Mouse (Mus musculus): ENCODE data around the gene Bst2. TPM values are rescaled to one million over a fixed set of nuclear protein-coding genes. Genes with fewer than 3 reads are reported as not detected.
A peak's percentile ranks its signal among the peaks of the same experiment; 100 is the strongest.

Gene Bst2
- polyA plus RNA-seq, 1 experiment from 2014 or later = 12.3 TPM

- Histone ChIP-seq H3K4me1 (ENCODE audit: control insufficient read depth, insufficient read depth, low read depth, low read length) (peaks cover 6% of the 10 kb centered on the region), H3K4me3 (ENCODE audit: low read length) (no peak overlapping the region), H3K36me3 (ENCODE audit: control insufficient read depth, insufficient read depth, low read length) (peaks cover 5% of the 10 kb centered on the region), H3K27me3 (replicated peaks; ENCODE audit: control insufficient read depth, insufficient read depth, low read length) (no peaks in the 10 kb centered on the region), H3K4me2 (ENCODE audit: low read length) (no peak overlapping the region), H3K9ac (ENCODE audit: low read depth, low read length) (no peak overlapping the region), H3K9me3 (ENCODE audit: control insufficient read depth, low read length) (no peaks in the 10 kb centered on the region), H3K27ac (ENCODE audit: low read depth, low read length) (no peak overlapping the region)
- 34% methylated on average over 12 of the region's 15 CpGs for WGBS
- no peak for ATAC-seq
These were observed 39.3 kb downstream of the Bst2 start for GRCm38 (mm10) chr8:71497881-71498501.

GRCm38 (mm10) chr8:71497077-71497645, 40.1 kb downstream of the Bst2 start:
- WGBS = 100% methylated on average over 1 of the region's 1 CpGs
- Histone ChIP-seq H3K4me1 (ENCODE audit: control insufficient read depth, insufficient read depth, low read depth, low read length) (peaks cover 6% of the 10 kb centered on the region), H3K4me2 (ENCODE audit: low read length) (no peak overlapping the region), H3K9me3 (ENCODE audit: control insufficient read depth, low read length) (no peaks in the 10 kb centered on the region), H3K9ac (ENCODE audit: low read depth, low read length) (no peak overlapping the region), H3K4me3 (ENCODE audit: low read length) (no peak overlapping the region), H3K27me3 (replicated peaks; ENCODE audit: control insufficient read depth, insufficient read depth, low read length) (no peaks in the 10 kb centered on the region), H3K36me3 (ENCODE audit: control insufficient read depth, insufficient read depth, low read length) (peaks cover 13% of the 10 kb centered on the region), H3K27ac (ENCODE audit: low read depth, low read length) (0 out of 2 replicates have a peak overlapping the region, but pooled peaks have one; percentile 17)
- ATAC-seq = no peak

DNA sequence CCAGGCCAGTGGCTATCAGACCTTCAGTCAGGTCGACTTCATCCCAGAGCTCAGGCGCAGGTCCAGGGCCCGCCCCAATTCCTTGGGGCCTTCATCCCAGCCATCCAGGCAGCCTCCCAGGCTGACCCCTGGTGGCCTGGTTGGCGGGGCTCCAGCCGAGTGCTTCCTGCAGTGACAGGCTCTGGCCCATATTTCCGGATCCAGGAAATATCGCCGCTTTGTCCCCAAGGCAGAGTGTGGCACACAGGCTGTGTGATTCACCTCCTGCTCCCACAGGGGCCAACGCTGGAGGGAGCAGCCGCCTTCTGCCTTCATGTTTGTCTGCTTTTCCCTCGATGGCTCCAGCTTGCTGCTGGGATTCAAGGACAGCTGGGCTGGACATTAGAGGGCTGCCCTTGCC, 40.8 kb downstream of the Bst2 start:
- Histone ChIP-seq H3K9ac (ENCODE audit: low read depth, low read length) (no peak overlapping the region), H3K9me3 (ENCODE audit: control insufficient read depth, low read length) (no peaks in the 10 kb centered on the region), H3K4me2 (ENCODE audit: low read length) (no peak overlapping the region), H3K36me3 (ENCODE audit: control insufficient read depth, insufficient read depth, low read length) (peaks cover 17% of the 10 kb centered on the region), H3K27me3 (replicated peaks; ENCODE audit: control insufficient read depth, insufficient read depth, low read length) (no peaks in the 10 kb centered on the region), H3K4me1 (ENCODE audit: control insufficient read depth, insufficient read depth, low read depth, low read length) (peaks cover 6% of the 10 kb centered on the region), H3K4me3 (ENCODE audit: low read length) (no peak overlapping the region), H3K27ac (ENCODE audit: low read depth, low read length) (no peak overlapping the region)
- 40% methylated on average over 11 of the region's 11 CpGs for whole genome bisulfite sequencing
- ATAC-seq = no peak

GRCm38 (mm10) chr8:71495811-71496210, 41.4 kb downstream of the Bst2 start:
- H3K27me3 ChIP-seq (replicated peaks; ENCODE audit: control insufficient read depth, insufficient read depth, low read length) = no peaks in the 10 kb centered on the region
- H3K4me3 ChIP-seq (ENCODE audit: low read length) = no peak overlapping the region
- 84% methylated on average over 5 of the region's 5 CpGs for WGBS
- no peaks in the 10 kb centered on the region for H3K9me3 ChIP-seq (ENCODE audit: control insufficient read depth, low read length)
- peaks cover 6% of the 10 kb centered on the region for H3K4me1 ChIP-seq (ENCODE audit: control insufficient read depth, insufficient read depth, low read depth, low read length)
- no peak for ATAC-seq
- no peak overlapping the region for H3K27ac ChIP-seq (ENCODE audit: low read depth, low read length)
- no peak overlapping the region for H3K9ac ChIP-seq (ENCODE audit: low read depth, low read length)
- H3K4me2 ChIP-seq (ENCODE audit: low read length) = no peak overlapping the region
- peaks cover 18% of the 10 kb centered on the region for H3K36me3 ChIP-seq (ENCODE audit: control insufficient read depth, insufficient read depth, low read length)

DNA sequence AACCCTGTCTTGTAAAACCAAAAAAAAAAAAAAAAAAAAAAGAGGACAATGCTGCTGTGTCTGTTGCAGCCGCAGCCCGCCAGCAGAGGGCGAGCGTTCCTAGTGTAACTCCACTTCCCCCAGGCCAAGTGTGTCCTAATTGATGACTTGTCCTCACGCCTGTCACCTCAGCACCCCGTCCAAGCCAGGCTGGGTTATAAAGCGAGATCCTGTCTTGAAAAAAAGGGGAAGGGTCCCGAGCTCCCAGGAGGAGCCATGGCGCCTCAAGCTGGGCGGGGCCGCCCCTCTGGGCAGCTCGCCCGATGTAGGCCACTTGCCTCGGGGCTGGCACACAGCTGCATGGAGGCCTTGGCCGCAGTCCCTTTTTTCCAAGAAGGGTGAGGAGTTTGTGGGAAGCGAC, 42.2 kb downstream of the Bst2 start:
- H3K36me3 ChIP-seq (ENCODE audit: control insufficient read depth, insufficient read depth, low read length) = peaks cover 20% of the 10 kb centered on the region
- H3K9me3 ChIP-seq (ENCODE audit: control insufficient read depth, low read length) = no peaks in the 10 kb centered on the region
- H3K27me3 ChIP-seq (replicated peaks; ENCODE audit: control insufficient read depth, insufficient read depth, low read length) = no peaks in the 10 kb centered on the region
- 13% methylated on average over 16 of the region's 16 CpGs for WGBS
- H3K27ac ChIP-seq (ENCODE audit: low read depth, low read length) = no peak overlapping the region
- peaks cover 8% of the 10 kb centered on the region for H3K4me1 ChIP-seq (ENCODE audit: control insufficient read depth, insufficient read depth, low read depth, low read length)
- no peak overlapping the region for H3K9ac ChIP-seq (ENCODE audit: low read depth, low read length)
- ATAC-seq = peak; percentile 76
- peak overlapping the region; percentile 20 for H3K4me2 ChIP-seq (ENCODE audit: low read length)
- no peak overlapping the region for H3K4me3 ChIP-seq (ENCODE audit: low read length)

DNA sequence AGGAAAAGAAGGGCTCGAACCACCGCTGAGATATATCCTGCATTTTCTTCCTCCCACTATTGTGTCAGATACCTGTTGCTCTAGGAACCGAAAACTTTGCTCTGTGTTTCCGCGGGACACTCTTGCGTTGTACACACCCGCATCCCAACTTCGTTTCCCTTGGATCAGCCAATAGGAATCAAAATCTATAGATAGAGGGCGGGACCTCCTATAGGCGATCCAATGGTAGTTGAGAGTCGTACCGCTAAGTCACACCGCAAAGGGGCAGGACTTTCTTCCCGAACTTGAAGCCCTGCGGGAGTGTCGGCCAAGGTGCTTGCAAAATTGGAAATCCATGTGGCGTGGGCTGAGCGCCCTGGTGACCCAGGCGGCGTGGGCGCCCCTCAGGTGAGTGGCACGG, 48.8 kb downstream of the Bst2 start:
- ATAC-seq = peak; percentile 87
- under 1% methylated on average over 22 of the region's 22 CpGs for WGBS
- H3K4me3 ChIP-seq (ENCODE audit: low read length) = peak overlapping the region; percentile 59
- peak overlapping the region; percentile 74 for H3K9ac ChIP-seq (ENCODE audit: low read depth, low read length)
- peaks cover 21% of the 10 kb centered on the region for H3K36me3 ChIP-seq (ENCODE audit: control insufficient read depth, insufficient read depth, low read length)
- peaks cover 31% of the 10 kb centered on the region for H3K4me1 ChIP-seq (ENCODE audit: control insufficient read depth, insufficient read depth, low read depth, low read length)
- peak overlapping the region; percentile 98 for H3K4me2 ChIP-seq (ENCODE audit: low read length)
- 0 out of 2 replicates have a peak overlapping the region, but pooled peaks have one; percentile 79 for H3K27ac ChIP-seq (ENCODE audit: low read depth, low read length)
- no peaks in the 10 kb centered on the region for H3K27me3 ChIP-seq (replicated peaks; ENCODE audit: control insufficient read depth, insufficient read depth, low read length)
- H3K9me3 ChIP-seq (ENCODE audit: control insufficient read depth, low read length) = no peaks in the 10 kb centered on the region

GRCm38 (mm10) chr8:71487691-71488445, 49.4 kb downstream of the Bst2 start, which contains the start of gene Gtpbp3:
Gtpbp3 (plus strand) TSS chr8:71488103.
- peak within 1 kb of the TSS; percentile 79 for H3K27ac ChIP-seq (ENCODE audit: low read depth, low read length)
- H3K9ac ChIP-seq (ENCODE audit: low read depth, low read length) = peak within 1 kb of the TSS; percentile 74
- peak; percentile 44 for ATAC-seq
- peak within 1 kb of the TSS; percentile 98 for H3K4me2 ChIP-seq (ENCODE audit: low read length)
- peak within 1 kb of the TSS; percentile 59 for H3K4me3 ChIP-seq (ENCODE audit: low read length)
- H3K4me1 ChIP-seq (ENCODE audit: control insufficient read depth, insufficient read depth, low read depth, low read length) = peaks cover 31% of the 10 kb centered on the region
- WGBS = under 1% methylated on average over 33 of the region's 33 CpGs
- no peaks in the 10 kb centered on the region for H3K9me3 ChIP-seq (ENCODE audit: control insufficient read depth, low read length)
- H3K36me3 ChIP-seq (ENCODE audit: control insufficient read depth, insufficient read depth, low read length) = peaks cover 21% of the 10 kb centered on the region
- H3K27me3 ChIP-seq (replicated peaks; ENCODE audit: control insufficient read depth, insufficient read depth, low read length) = no peaks in the 10 kb centered on the region

- H3K27ac ChIP-seq (ENCODE audit: low read depth, low read length) = peak overlapping the region; percentile 3; the same call in 1 of the 2 replicates
- H3K9me3 ChIP-seq (ENCODE audit: control insufficient read depth, low read length) = no peaks in the 10 kb centered on the region
- peak overlapping the region; percentile 84 for H3K4me2 ChIP-seq (ENCODE audit: low read length)
- peak overlapping the region; percentile 44; the same call in 1 of the 2 replicates for H3K9ac ChIP-seq (ENCODE audit: low read depth, low read length)
- WGBS = 13% methylated on average over 7 of the region's 7 CpGs
- H3K4me1 ChIP-seq (ENCODE audit: control insufficient read depth, insufficient read depth, low read depth, low read length) = peaks cover 31% of the 10 kb centered on the region
- peaks cover 12% of the 10 kb centered on the region for H3K36me3 ChIP-seq (ENCODE audit: control insufficient read depth, insufficient read depth, low read length)
- H3K27me3 ChIP-seq (replicated peaks; ENCODE audit: control insufficient read depth, insufficient read depth, low read length) = no peaks in the 10 kb centered on the region
- no peak for ATAC-seq
- H3K4me3 ChIP-seq (ENCODE audit: low read length) = peak overlapping the region; percentile 88
These were observed 51.1 kb downstream of the Bst2 start for GRCm38 (mm10) chr8:71486136-71486529.

Data from hindbrain, embryonic 16.5 days (tissue).